Mouse (Mus musculus): ENCODE measurements around the gene Chtop.

- TF ChIP-seq CTCF (IDR thresholded peaks at IDR 0.05; ENCODE audit: borderline replicate concordance, insufficient read depth, low read length), result no peak
- no peak for TF ChIP-seq POLR2A (IDR thresholded peaks at IDR 0.05; ENCODE audit: low read depth, low read length)
Observed at GRCm38 (mm10) chr3:90512276-90512675, 3.0 kb upstream of the Chtop start.

All from embryonic fibroblast, embryonic 13.5 days (primary cell).